Mouse (Mus musculus) ES-E14 (cell line): ENCODE data around the gene Gprc5a. TPM values are rescaled to one million over a fixed set of nuclear protein-coding genes. Genes with fewer than 3 reads are reported as not detected.

Experiments used
- DNase-seq: peaks from one replicate; pipeline ENCODE4 v3.0.0-alpha.2; 2013; ENCODE audit warnings: low read depth, low spot score
- H3K27ac ChIP-seq: 2 replicates; pipeline ENCODE4 v1.5.1; 2012; ENCODE audit warnings: low read depth, mild to moderate bottlenecking, low read length, moderate library complexity, mixed read lengths; ENCODE audit not compliant: poor library complexity, insufficient read depth, severe bottlenecking
- H3K36me3 ChIP-seq: 2 replicates; pipeline ENCODE4 v1.6.1; 2012; ENCODE audit warnings: mild to moderate bottlenecking, low read length, moderate library complexity, mixed read lengths; ENCODE audit not compliant: control insufficient read depth, poor library complexity, insufficient read depth, severe bottlenecking
- H3K4me1 ChIP-seq, 2 experiments: fragments of 150-350 bp in 1 of 2; sonication (generic) in 1 of 2; 2 replicates each; pipeline ENCODE4 v1.6.1; 2012; ENCODE audit warnings: low read length in 2 of 2, mild to moderate bottlenecking in 1 of 2, mixed read lengths in 1 of 2; ENCODE audit not compliant: control insufficient read depth in 2 of 2, insufficient read depth in 2 of 2, poor library complexity in 1 of 2
- H3K4me3 ChIP-seq, 2 experiments: fragments of 150-350 bp in 1 of 2; sonication (generic) in 1 of 2; 2 replicates each; pipeline ENCODE4 v1.5.1; 2012; ENCODE audit warnings: low read length in 2 of 2, low read depth in 1 of 2, mild to moderate bottlenecking in 1 of 2, mixed read lengths in 1 of 2; ENCODE audit not compliant: insufficient read depth in 1 of 2, poor library complexity in 1 of 2, severe bottlenecking in 1 of 2
- H3K9ac ChIP-seq: 2 replicates; pipeline ENCODE4 v1.6.1; 2012; ENCODE audit warnings: low read depth, mild to moderate bottlenecking, low read length, mixed read lengths; ENCODE audit not compliant: poor library complexity, insufficient read depth, severe bottlenecking
- H3K9me3 ChIP-seq: fragments of 150-350 bp; sonication (generic); 2 replicates; pipeline ENCODE4 v1.6.1; 2012; ENCODE audit warnings: low read depth, mild to moderate bottlenecking, low read length; ENCODE audit not compliant: control insufficient read depth, insufficient read depth
- CHD2 ChIP-seq: IDR thresholded peaks from 2 replicates; pipeline ENCODE4 v1.6.1; 2014; ENCODE audit warnings: mild to moderate bottlenecking, low read depth, low read length, inconsistent platforms
- HCFC1 ChIP-seq: IDR thresholded peaks from 2 replicates; pipeline ENCODE4 v1.6.1; 2012; ENCODE audit warnings: low read length, inconsistent platforms, borderline replicate concordance; ENCODE audit not compliant: insufficient read depth
- MAFK ChIP-seq: IDR thresholded peaks from 2 replicates; pipeline ENCODE4 v1.6.1; 2014; ENCODE audit warnings: mild to moderate bottlenecking, low read depth, low read length, inconsistent platforms; ENCODE audit not compliant: insufficient read depth
- ZC3H11A ChIP-seq: IDR thresholded peaks from 2 replicates; pipeline ENCODE4 v1.6.1; 2012; ENCODE audit warnings: low read depth, mild to moderate bottlenecking, inconsistent platforms, low read length, borderline replicate concordance
- ZNF384 ChIP-seq: IDR thresholded peaks from 2 replicates; pipeline ENCODE4 v1.6.1; 2012; ENCODE audit warnings: low read depth, low read length, inconsistent platforms
- in situ Hi-C, 2 experiments: fragments of 600-800 bp; cut with MboI; formaldehyde crosslinking; loops; one replicate each; pipeline ENCODE4 v1.15.1; 2025; ENCODE audit warnings: low sequenced_read_pairs in 2 of 2, inconsistent platforms in 1 of 2; ENCODE audit not compliant: unreplicated experiment in 2 of 2
- total RNA-seq: library from RNA; depleted of rRNA; stranded (reverse); fragments of 300-350 nt; gene quantifications from 2 replicates; pipeline ENCODE4 v1.2.3, GENCODE M21; 2012

Gprc5a gene
- total RNA-seq, 1 experiment, result 10.6 TPM

GRCm38 (mm10) chr6:135100787-135101472 lies 35.5 kb downstream of the Gprc5a start:
- TF ChIP-seq MAFK, result no peak
- no peak for TF ChIP-seq ZC3H11A
- TF ChIP-seq ZNF384, result no peak
- no peak for TF ChIP-seq HCFC1
- no peak for TF ChIP-seq CHD2
- no peaks in the 10 kb centered on the region for H3K36me3 ChIP-seq
- in situ Hi-C loops, result no loop called here
- H3K9ac ChIP-seq, result no peak overlapping the region
- DNase-seq, result no peak
- H3K27ac ChIP-seq, result no peak overlapping the region
- peaks cover 0 to 3% of the 10 kb centered on the region in 2 experiments; a peak in 1 of 4 replicates for H3K4me1 ChIP-seq
- H3K4me3 ChIP-seq, result no peak overlapping the region
- H3K9me3 ChIP-seq, result no peaks in the 10 kb centered on the region

DNA sequence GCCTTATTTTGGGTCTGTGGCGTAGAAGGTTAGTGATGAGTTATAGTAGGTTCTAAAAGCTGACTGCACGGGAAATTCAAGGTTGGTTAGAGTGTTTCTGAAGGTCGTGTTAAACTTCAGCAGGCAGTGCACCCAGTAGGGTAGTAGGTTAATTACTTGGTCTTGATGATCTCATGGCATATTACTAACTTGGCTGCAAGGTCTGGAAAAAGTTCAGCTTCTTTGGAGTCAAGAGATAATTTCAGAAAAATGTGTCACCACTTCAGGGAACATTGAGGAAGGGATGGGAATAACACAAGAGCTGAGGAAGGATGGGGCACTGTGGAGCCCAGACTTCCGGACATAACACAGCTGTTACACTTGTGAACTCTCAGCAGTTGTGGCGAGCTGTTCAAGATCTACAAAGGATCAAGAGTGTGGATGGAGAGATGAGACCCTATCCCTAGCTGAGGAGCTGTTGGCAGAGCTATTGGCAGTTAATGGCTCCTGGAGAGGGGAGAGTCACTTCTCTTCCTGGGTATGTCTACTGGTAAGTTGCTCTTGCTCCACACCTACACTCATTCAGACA lies 37.4 kb downstream of the Gprc5a start:
- in situ Hi-C loops, result no loop called here
- no peak overlapping the region for H3K4me3 ChIP-seq
- no peaks in the 10 kb centered on the region for H3K36me3 ChIP-seq
- H3K4me1 ChIP-seq, result peaks cover 0 to 3% of the 10 kb centered on the region in 2 experiments; a peak in 1 of 4 replicates
- TF ChIP-seq MAFK, result no peak
- TF ChIP-seq CHD2, result no peak
- no peak for TF ChIP-seq ZNF384
- no peak for TF ChIP-seq ZC3H11A
- TF ChIP-seq HCFC1, result no peak
- DNase-seq, result no peak
- H3K9me3 ChIP-seq, result no peaks in the 10 kb centered on the region
- H3K9ac ChIP-seq, result no peak overlapping the region
- H3K27ac ChIP-seq, result no peak overlapping the region

DNA sequence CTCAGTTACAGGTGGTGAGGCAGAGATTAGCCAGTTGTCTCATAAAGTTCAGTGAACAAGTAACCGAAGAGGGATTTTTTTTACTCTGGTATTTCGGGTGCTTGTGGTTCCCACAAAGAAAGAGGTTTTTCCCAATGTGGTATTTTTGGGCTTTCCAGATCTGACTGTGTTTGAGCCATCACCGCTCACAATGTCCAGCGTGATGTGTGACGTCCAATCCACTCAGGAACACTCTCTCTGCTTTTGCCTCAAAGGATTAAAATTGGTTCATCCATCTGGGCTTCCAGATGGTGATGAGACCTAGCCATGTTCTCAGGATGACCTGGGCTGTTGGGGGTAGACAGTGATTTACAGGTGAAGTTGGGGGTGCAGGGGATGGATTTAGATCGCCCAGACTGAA lies 41.6 kb downstream of the Gprc5a start:
- in situ Hi-C loops, result no loop called here
- Histone ChIP-seq H3K4me3 (no peak overlapping the region), H3K27ac (no peak overlapping the region), H3K9me3 (no peaks in the 10 kb centered on the region), H3K4me1 (peaks cover 0 to 3% of the 10 kb centered on the region in 2 experiments; a peak in 1 of 4 replicates), H3K9ac (no peak overlapping the region), H3K36me3 (no peaks in the 10 kb centered on the region)
- DNase-seq, result no peak
- TF ChIP-seq ZC3H11A, result no peak
- no peak for TF ChIP-seq MAFK

DNA sequence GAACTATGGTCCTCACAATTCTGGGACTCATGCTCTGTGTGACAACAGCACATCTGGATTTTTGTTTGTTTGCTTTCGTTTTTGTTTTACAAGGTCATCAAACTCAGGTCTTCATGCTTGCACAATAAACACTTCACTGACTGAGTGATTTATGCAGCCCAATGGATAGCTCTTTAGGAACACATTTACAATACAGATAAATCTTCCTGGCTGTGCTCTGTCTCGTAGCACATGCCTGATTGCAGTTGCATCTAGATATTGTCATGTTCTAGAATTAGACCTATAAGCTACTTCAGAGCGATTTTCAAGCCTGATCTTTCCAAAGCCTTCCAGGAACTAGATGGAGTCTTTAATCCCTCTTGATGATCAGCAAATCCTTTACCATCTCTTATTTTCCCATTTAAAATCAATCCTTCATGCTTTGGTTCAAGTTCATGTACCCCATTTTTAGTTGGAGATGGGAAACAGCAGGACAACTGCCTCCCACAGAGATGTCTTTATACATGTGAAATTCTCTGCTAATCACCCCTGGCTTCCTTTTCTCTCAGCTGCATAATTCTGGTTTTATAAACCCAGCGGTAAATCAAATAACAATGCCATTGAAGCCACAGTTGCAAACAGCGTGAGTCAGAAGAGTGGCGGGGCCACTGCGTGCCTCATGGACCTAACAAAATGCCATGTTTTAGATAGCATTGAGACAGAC lies 47.1 kb downstream of the Gprc5a start:
- in situ Hi-C loops, result no loop called here
- no peak overlapping the region for H3K4me3 ChIP-seq
- H3K36me3 ChIP-seq, result no peaks in the 10 kb centered on the region
- DNase-seq, result no peak
- H3K9ac ChIP-seq, result no peak overlapping the region
- no peak overlapping the region for H3K27ac ChIP-seq
- TF ChIP-seq MAFK (no peak), ZC3H11A (no peak), ZNF384 (no peak), CHD2 (no peak), HCFC1 (no peak)
- no peaks in the 10 kb centered on the region for H3K9me3 ChIP-seq
- H3K4me1 ChIP-seq, result peaks cover 0 to 6% of the 10 kb centered on the region in 2 experiments; a peak in 2 of 4 replicates
